Mouse (Mus musculus) intestine, embryonic 14.5 days (tissue): ENCODE measurements around the gene Rab7. TPM values are rescaled to one million over a fixed set of nuclear protein-coding genes. Genes with fewer than 3 reads are reported as not detected.

Experiments used
- ATAC-seq: fragments of 200-750 bp; cut with Nextera tagmentation; replicated peaks from 2 replicates; pipeline ENCODE4 v1.8.0; 2017; ENCODE audit warnings: low read depth, moderate number of reproducible peaks, moderate TSS enrichment, moderate library complexity; ENCODE audit not compliant: low FRiP score, low TSS enrichment
- DNase-seq: peaks from one replicate; pipeline ENCODE4 v3.0.0-alpha.2; 2018; ENCODE audit warnings: low spot score
- H3K27ac ChIP-seq: fragments of 300-500 bp; sonication (generic); 2 replicates; pipeline ENCODE4 v1.5.1; 2014; ENCODE audit warnings: low read depth, mild to moderate bottlenecking, control low read depth
- H3K27me3 ChIP-seq: fragments of 300-500 bp; sonication (generic); replicated peaks from 2 replicates; pipeline ENCODE4 v1.6.1; 2014; ENCODE audit warnings: low read length, control low read depth; ENCODE audit not compliant: control insufficient read depth, insufficient read depth
- H3K36me3 ChIP-seq: fragments of 300-500 bp; sonication (generic); 2 replicates; pipeline ENCODE4 v1.6.1; 2014; ENCODE audit warnings: low read length, control low read depth; ENCODE audit not compliant: control insufficient read depth, insufficient read depth
- H3K4me1 ChIP-seq: fragments of 300-500 bp; sonication (generic); replicated peaks from 2 replicates; pipeline ENCODE4 v1.6.1; 2014; ENCODE audit warnings: low read length, control low read depth, mixed read lengths; ENCODE audit not compliant: control insufficient read depth, insufficient read depth
- H3K4me2 ChIP-seq: fragments of 300-500 bp; sonication (generic); 2 replicates; pipeline ENCODE4 v1.6.1; 2014; ENCODE audit warnings: low read length
- H3K4me3 ChIP-seq: fragments of 300-500 bp; sonication (generic); 2 replicates; pipeline ENCODE4 v1.5.1; 2014; ENCODE audit warnings: low read depth, low read length, control low read depth, mixed read lengths
- H3K9ac ChIP-seq: fragments of 300-500 bp; sonication (generic); 2 replicates; pipeline ENCODE4 v1.6.1; 2014; ENCODE audit warnings: mild to moderate bottlenecking, low read length
- H3K9me3 ChIP-seq: fragments of 300-500 bp; sonication (generic); 2 replicates; pipeline ENCODE4 v1.6.1; 2016; ENCODE audit warnings: low read length, control low read depth; ENCODE audit not compliant: control insufficient read depth
- WGBS: fragments of 180-500 bp; shearing (Covaris S2); extraction: QIAGEN DNeasy Blood & Tissue Kit; methylation state at CpG from one replicate; pipeline ENCODE4 v1.1.7; 2014; 5-methylcytosine and 5-hydroxymethylcytosine counted together
- polyA plus RNA-seq: library from polyadenylated mRNA; unstranded; fragments of >200 nt; fragmentation: Nextera tagmentation; extraction: Ambion mirVana; gene quantifications from 2 replicates; pipeline ENCODE4 v1.2.1, GENCODE M21; 2014

The Rab7 gene
- polyA plus RNA-seq, 1 experiment from 2014 or later: 259 TPM

DNA sequence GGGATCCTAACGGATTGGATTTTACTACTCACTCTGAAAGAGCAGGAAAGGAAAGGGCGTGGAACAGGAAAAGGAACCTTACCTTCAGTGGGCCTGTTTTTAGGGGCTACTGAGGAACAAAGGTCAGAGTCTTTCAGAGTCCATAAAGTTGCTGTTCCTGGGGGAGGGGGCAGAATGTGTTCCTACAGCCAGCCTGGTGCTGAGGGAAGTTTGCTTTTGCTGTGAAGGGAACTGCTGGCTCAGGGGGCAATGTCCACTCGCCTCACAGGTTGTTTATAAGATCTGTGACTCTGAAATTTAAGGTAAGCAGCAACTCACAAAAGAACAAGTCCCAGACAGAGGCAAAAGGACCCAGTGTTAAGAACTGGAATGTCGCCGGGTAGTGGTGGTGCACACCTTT is 26.1 kb upstream of the Rab7 start:
- no peaks in the 10 kb centered on the region for H3K27me3 ChIP-seq
- 56% methylated on average over 5 of the region's 5 CpGs for WGBS
- H3K36me3 ChIP-seq: no peaks in the 10 kb centered on the region
- 0 out of 2 replicates have a peak, but pooled peaks cover 5% of the 10 kb centered on the region for H3K4me1 ChIP-seq
- H3K4me3 ChIP-seq: no peak overlapping the region
- no peak; the same call in 1 of the 2 replicates for ATAC-seq
- H3K27ac ChIP-seq: no peak overlapping the region
- H3K9ac ChIP-seq: no peak overlapping the region
- H3K4me2 ChIP-seq: no peak overlapping the region; the same call in 1 of the 2 replicates
- DNase-seq: no peak
- no peaks in the 10 kb centered on the region for H3K9me3 ChIP-seq

DNA sequence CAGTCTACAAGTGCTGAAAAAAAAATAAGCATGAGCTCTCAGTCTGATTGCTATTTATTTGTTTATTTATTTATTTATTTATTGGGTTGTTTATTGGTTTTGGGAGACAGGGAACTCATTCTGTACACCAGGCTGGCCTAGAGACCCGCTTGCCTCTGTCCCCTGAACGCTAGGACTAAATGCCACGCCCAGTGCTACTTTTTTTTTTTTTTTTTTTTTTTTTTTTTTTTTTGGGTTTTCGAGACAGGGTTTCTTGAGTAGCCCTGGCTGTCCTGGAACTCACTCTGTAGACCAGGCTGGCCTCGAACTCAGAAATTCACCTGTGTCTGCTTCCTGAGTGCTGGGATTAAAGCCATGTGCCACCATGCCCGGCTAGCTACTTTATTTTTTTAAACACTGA is 25.4 kb upstream of the Rab7 start:
- no peaks in the 10 kb centered on the region for H3K36me3 ChIP-seq
- H3K27me3 ChIP-seq: no peaks in the 10 kb centered on the region
- no peak for ATAC-seq
- 70% methylated on average over 6 of the region's 6 CpGs for WGBS
- H3K9ac ChIP-seq: no peak overlapping the region
- 0 out of 2 replicates have a peak, but pooled peaks cover 1% of the 10 kb centered on the region for H3K4me1 ChIP-seq
- H3K27ac ChIP-seq: no peak overlapping the region
- H3K4me3 ChIP-seq: no peak overlapping the region
- H3K9me3 ChIP-seq: no peaks in the 10 kb centered on the region
- H3K4me2 ChIP-seq: no peak overlapping the region
- no peak for DNase-seq

DNA sequence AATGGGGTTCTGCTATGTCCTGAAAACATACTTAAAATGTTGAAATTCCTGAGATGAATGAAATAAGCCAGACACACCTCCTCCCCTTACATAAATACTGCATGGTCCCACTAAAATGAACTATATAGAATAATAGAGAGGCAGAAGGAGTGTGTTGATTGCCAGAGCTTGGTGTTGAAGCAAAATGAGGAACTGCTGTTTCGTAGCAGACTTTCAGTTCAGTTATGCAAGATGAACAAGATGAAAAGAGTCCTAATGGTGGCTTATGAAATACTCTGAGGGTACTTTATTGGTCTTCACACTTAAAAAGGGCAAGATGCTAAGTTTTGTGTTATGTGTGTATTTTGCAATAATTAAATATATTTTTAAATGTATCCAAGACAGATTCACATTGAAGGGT is 23.7 kb upstream of the Rab7 start:
- ATAC-seq (no peak), DNase-seq (no peak)
- Histone ChIP-seq H3K9me3 (no peaks in the 10 kb centered on the region), H3K4me1 (no peaks in the 10 kb centered on the region), H3K27me3 (no peaks in the 10 kb centered on the region), H3K4me2 (no peak overlapping the region), H3K27ac (no peak overlapping the region), H3K9ac (no peak overlapping the region), H3K4me3 (no peak overlapping the region), H3K36me3 (no peaks in the 10 kb centered on the region)
- 71% methylated on average over 1 of the region's 1 CpGs for WGBS

DNA sequence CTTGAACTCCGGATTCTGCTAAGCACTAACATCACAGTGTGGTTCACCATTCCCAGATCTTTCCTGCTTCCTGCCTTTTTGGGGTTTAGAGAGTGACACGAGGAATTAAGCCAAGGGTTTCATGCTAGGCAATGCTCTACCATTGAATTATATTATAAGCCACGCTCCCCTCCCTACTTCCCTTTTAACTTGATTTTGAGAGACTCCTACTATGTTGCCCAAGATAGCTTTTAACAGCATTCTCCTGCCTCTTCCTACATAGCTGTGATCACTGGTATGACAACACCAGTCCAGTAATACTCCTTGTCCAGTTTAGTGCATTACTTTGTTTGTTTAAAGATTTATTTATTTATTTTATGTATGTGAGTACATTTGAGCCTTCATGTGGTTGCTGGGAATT is 22.7 kb upstream of the Rab7 start:
- H3K4me1 ChIP-seq: no peaks in the 10 kb centered on the region
- H3K4me3 ChIP-seq: no peak overlapping the region
- no peak for ATAC-seq
- WGBS: 63% methylated on average over 3 of the region's 3 CpGs
- H3K4me2 ChIP-seq: no peak overlapping the region
- no peak for DNase-seq
- H3K27ac ChIP-seq: no peak overlapping the region
- no peaks in the 10 kb centered on the region for H3K36me3 ChIP-seq
- H3K9ac ChIP-seq: no peak overlapping the region
- H3K27me3 ChIP-seq: no peaks in the 10 kb centered on the region
- H3K9me3 ChIP-seq: no peaks in the 10 kb centered on the region

DNA sequence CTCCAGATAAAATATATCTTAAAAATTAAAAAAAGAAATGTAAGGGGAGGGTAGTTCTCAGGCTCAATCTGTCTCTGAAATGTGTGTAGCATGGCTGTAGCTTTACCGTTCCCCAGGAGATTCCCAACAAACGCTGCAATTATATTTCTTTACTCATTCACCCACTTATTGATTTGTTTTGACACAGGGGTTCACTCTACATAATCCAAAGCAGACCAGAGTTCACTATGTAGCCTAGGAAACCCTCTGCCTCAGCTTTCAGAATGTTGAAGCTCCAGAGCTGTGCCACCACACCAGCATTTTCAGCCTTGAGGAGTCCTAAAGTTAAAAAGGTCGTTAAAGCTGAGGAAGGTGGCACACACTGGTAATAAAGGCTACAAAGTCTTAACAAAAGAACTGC is 20.9 kb upstream of the Rab7 start:
- no peaks in the 10 kb centered on the region for H3K4me1 ChIP-seq
- H3K9ac ChIP-seq: no peak overlapping the region
- no peak overlapping the region for H3K27ac ChIP-seq
- H3K4me3 ChIP-seq: no peak overlapping the region
- no peak for DNase-seq
- H3K27me3 ChIP-seq: no peaks in the 10 kb centered on the region
- no peaks in the 10 kb centered on the region for H3K36me3 ChIP-seq
- no peaks in the 10 kb centered on the region for H3K9me3 ChIP-seq
- no peak for ATAC-seq
- WGBS: 67% methylated on average over 3 of the region's 3 CpGs
- H3K4me2 ChIP-seq: no peak overlapping the region

DNA sequence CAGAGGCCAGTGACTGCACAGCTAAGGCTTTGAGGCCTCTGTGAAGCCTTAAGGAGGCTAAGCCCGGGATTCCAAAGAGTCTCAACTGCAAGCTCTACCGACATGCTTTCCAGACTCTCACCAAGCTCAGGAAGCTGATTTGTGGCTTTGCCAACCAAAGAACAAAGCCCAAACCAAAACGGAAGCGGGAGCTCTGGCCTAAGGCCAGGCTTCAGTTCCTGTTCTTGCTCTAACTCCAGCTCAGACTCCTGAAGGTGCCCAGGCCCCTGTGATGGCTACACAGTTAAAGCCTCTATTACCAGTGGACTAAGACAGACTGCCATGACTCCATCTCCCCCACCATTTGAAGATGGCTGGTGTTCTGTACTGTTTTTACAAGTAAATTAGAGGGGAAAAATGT is 20.0 kb upstream of the Rab7 start:
- no peak for ATAC-seq
- no peaks in the 10 kb centered on the region for H3K4me1 ChIP-seq
- WGBS: 64% methylated on average over 4 of the region's 4 CpGs
- no peak overlapping the region for H3K27ac ChIP-seq
- H3K36me3 ChIP-seq: no peaks in the 10 kb centered on the region
- no peak for DNase-seq
- H3K9ac ChIP-seq: no peak overlapping the region
- no peaks in the 10 kb centered on the region for H3K27me3 ChIP-seq
- no peak overlapping the region for H3K4me2 ChIP-seq
- H3K4me3 ChIP-seq: no peak overlapping the region
- no peaks in the 10 kb centered on the region for H3K9me3 ChIP-seq

DNA sequence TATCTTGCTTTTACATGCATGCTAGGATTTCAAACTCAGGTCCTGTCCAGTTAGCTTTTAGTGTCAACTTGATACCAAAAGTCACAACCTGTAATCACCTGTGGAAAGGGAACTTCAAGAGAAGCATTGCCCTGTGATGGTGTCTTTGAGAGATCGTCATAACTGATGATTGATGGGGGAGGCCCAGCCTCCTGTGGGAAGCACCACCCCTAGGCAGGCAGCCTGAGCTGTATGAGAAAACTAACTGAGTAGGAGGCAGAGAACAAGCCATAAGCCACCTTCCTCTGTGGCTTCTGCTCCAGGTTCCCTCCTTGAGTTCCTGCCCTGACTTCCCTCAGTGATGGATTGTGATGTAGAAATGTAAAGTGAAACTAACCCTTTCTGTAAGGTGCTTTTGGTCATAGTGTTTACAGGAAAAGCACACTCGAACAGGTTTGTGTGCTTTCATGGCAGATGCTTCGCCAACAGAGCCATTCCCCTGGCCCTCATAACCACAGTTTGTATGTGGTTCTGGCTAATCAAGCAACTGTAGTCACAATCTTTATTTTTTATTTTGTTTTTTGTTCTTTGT is 19.1 kb upstream of the Rab7 start:
- Histone ChIP-seq H3K27me3 (no peaks in the 10 kb centered on the region), H3K36me3 (no peaks in the 10 kb centered on the region), H3K4me3 (no peak overlapping the region), H3K27ac (no peak overlapping the region), H3K9me3 (no peaks in the 10 kb centered on the region), H3K4me2 (no peak overlapping the region), H3K4me1 (no peaks in the 10 kb centered on the region), H3K9ac (no peak overlapping the region)
- ATAC-seq (no peak), DNase-seq (no peak)
- WGBS: 89% methylated on average over 3 of the region's 3 CpGs

DNA sequence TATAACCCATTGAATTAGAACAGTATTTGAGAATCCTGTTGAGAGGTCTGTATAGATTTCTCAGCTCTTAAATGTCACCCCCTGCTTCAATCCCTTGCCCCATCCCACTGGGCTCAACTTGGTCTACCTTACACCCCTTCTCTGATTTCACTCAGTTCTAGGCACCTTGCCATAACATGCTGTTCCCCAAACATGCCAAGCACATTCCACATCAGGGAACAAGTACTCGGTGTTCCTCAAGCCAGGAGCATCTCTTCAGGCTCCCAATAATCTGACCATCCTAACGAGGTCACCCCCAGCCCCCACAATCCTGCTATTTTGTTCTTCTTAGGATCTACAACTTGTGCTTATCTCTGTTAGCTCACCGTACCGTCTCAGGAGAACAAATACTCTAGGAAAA is 17.3 kb upstream of the Rab7 start:
- WGBS: 83% methylated on average over 4 of the region's 4 CpGs
- Histone ChIP-seq H3K27ac (no peak overlapping the region), H3K4me3 (no peak overlapping the region), H3K9me3 (no peaks in the 10 kb centered on the region), H3K4me1 (no peaks in the 10 kb centered on the region), H3K36me3 (no peaks in the 10 kb centered on the region), H3K27me3 (no peaks in the 10 kb centered on the region), H3K4me2 (no peak overlapping the region), H3K9ac (no peak overlapping the region)
- ATAC-seq (no peak), DNase-seq (no peak)

DNA sequence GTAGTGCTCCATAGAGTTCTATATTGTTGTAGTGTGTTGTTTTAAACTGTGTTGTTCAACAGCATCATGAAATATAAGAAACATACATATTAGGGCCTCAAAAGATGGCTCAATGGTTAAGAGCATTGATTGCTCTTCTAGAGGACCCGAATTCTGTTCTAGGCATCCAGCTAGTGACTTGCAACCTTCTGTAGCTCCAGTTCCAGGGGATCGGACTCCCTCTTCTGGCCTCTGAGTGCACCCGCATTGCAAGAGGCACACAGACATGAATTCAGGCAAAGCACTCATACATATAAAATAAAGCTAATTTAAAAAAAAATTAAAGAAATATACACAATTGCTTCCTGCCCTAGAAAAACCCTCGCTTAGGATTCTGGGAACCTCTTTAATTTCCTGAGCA is 16.3 kb upstream of the Rab7 start:
- Histone ChIP-seq H3K9me3 (no peaks in the 10 kb centered on the region), H3K4me3 (no peak overlapping the region), H3K9ac (no peak overlapping the region), H3K36me3 (no peaks in the 10 kb centered on the region), H3K27ac (no peak overlapping the region), H3K4me1 (no peaks in the 10 kb centered on the region), H3K4me2 (no peak overlapping the region), H3K27me3 (no peaks in the 10 kb centered on the region)
- DNase-seq: no peak
- 83% methylated on average over 4 of the region's 4 CpGs for WGBS
- no peak for ATAC-seq
